Mouse (Mus musculus) intestine, postnatal 0 days (tissue): ENCODE data around the gene 4930558C23Rik. TPM values are rescaled to one million over a fixed set of nuclear protein-coding genes. Genes with fewer than 3 reads are reported as not detected.
"Not testable (repeated sequence)": the region's sequence is repeated elsewhere in the genome, so short reads cannot be mapped to it uniquely, and the experiment has no call there.

ENCODE experiments used
- ATAC-seq: fragments of 200-750 bp; cut with Nextera tagmentation; 2 replicates; pipeline ENCODE4 v1.8.0; 2017; ENCODE audit warnings: mild to moderate bottlenecking, moderate TSS enrichment, moderate library complexity
- H3K27ac ChIP-seq: fragments of 300-500 bp; sonication (generic); 2 replicates; pipeline ENCODE4 v1.5.1; 2014; ENCODE audit warnings: mild to moderate bottlenecking, low read depth, low read length, moderate library complexity
- H3K27me3 ChIP-seq: fragments of 300-500 bp; sonication (generic); replicated peaks from 2 replicates; pipeline ENCODE4 v1.6.1; 2014; ENCODE audit warnings: low read length, mixed read lengths; ENCODE audit not compliant: control insufficient read depth, insufficient read depth
- H3K36me3 ChIP-seq: fragments of 300-500 bp; sonication (generic); 2 replicates; pipeline ENCODE4 v1.6.1; 2014; ENCODE audit warnings: mild to moderate bottlenecking, moderate library complexity; ENCODE audit not compliant: control insufficient read depth, insufficient read depth
- H3K4me1 ChIP-seq: fragments of 300-500 bp; sonication (generic); replicated peaks from 2 replicates; pipeline ENCODE4 v1.6.1; 2014; ENCODE audit warnings: antibody characterized with exemption, low read length, mixed read lengths; ENCODE audit not compliant: control insufficient read depth, insufficient read depth
- H3K4me2 ChIP-seq: fragments of 300-500 bp; sonication (generic); replicated peaks from 2 replicates; pipeline ENCODE4 v1.6.1; 2014; ENCODE audit warnings: low read depth, mild to moderate bottlenecking, moderate library complexity
- H3K4me3 ChIP-seq: fragments of 300-500 bp; sonication (generic); 2 replicates; pipeline ENCODE4 v1.5.1; 2014; ENCODE audit warnings: low read depth, low read length
- H3K9ac ChIP-seq: fragments of 300-500 bp; sonication (generic); 2 replicates; pipeline ENCODE4 v1.6.1; 2014; ENCODE audit warnings: mild to moderate bottlenecking, low read depth, low read length
- H3K9me3 ChIP-seq: fragments of 300-500 bp; sonication (generic); 2 replicates; pipeline ENCODE4 v1.6.1; 2016; ENCODE audit warnings: mixed run types; ENCODE audit not compliant: control insufficient read depth
- CTCF ChIP-seq: sonication (generic); IDR thresholded peaks from 2 replicates; pipeline ENCODE4 v1.5.1; 2016; ENCODE audit warnings: low read depth, mild to moderate bottlenecking, control low read depth, antibody characterized with exemption, moderate library complexity
- WGBS: fragments of 180-500 bp; shearing (Covaris S2); extraction: QIAGEN DNeasy Blood & Tissue Kit; methylation state at CpG from one replicate; pipeline ENCODE4 v1.1.7; 2014; 5-methylcytosine and 5-hydroxymethylcytosine counted together
- polyA plus RNA-seq: library from polyadenylated mRNA; unstranded; fragments of >200 nt; fragmentation: Nextera tagmentation; extraction: Ambion mirVana; gene quantifications from 2 replicates; pipeline ENCODE4 v1.2.1, GENCODE M21; 2015

The 4930558C23Rik gene
- polyA plus RNA-seq, 1 experiment from 2014 or later, result not detected

GRCm38 (mm10) chr3:95438636-95439035, 36.0 kb upstream of the 4930558C23Rik start:
- 98% methylated on average over 4 of the region's 4 CpGs for WGBS
- not testable (repeated sequence) for H3K4me3 ChIP-seq, H3K9me3 ChIP-seq, ATAC-seq, H3K4me1 ChIP-seq, H3K27me3 ChIP-seq, H3K9ac ChIP-seq, H3K36me3 ChIP-seq, H3K27ac ChIP-seq, H3K4me2 ChIP-seq
- peak; percentile 3; the same call in 1 of the 2 replicates for TF ChIP-seq CTCF

GRCm38 (mm10) chr3:95435561-95435960, 32.9 kb upstream of the 4930558C23Rik start:
- Histone ChIP-seq H3K36me3 (peaks cover 6% of the 10 kb centered on the region), H3K4me2 (peak overlapping the region; percentile 66), H3K9ac (no peak overlapping the region), H3K4me1 (no peaks in the 10 kb centered on the region), H3K9me3 (no peaks in the 10 kb centered on the region), H3K27ac (no peak overlapping the region), H3K27me3 (no peaks in the 10 kb centered on the region), H3K4me3 (peak overlapping the region; percentile 90; the same call in 1 of the 2 replicates)
- 41% methylated on average over 1 of the region's 1 CpGs for WGBS
- no peak for ATAC-seq
- no peak for TF ChIP-seq CTCF

- Histone ChIP-seq H3K27ac (no peak overlapping the region), H3K4me2 (peak overlapping the region; percentile 66), H3K9me3 (no peaks in the 10 kb centered on the region), H3K27me3 (no peaks in the 10 kb centered on the region), H3K9ac (peak overlapping the region; percentile 92; the same call in 1 of the 2 replicates), H3K4me3 (peak overlapping the region; percentile 90), H3K36me3 (peaks cover 6% of the 10 kb centered on the region), H3K4me1 (no peaks in the 10 kb centered on the region)
- 1% methylated on average over 7 of the region's 7 CpGs for WGBS
- no peak for TF ChIP-seq CTCF
- no peak for ATAC-seq
Measured at GRCm38 (mm10) chr3:95434983-95435370, 32.3 kb upstream of the 4930558C23Rik start.

- Histone ChIP-seq H3K4me1 (no peaks in the 10 kb centered on the region), H3K9me3 (no peaks in the 10 kb centered on the region), H3K4me3 (peak within 1 kb of the TSS; percentile 90), H3K36me3 (peaks cover 6% of the 10 kb centered on the region), H3K4me2 (peak within 1 kb of the TSS; percentile 66), H3K9ac (peak within 1 kb of the TSS; percentile 92), H3K27ac (peak within 1 kb of the TSS; percentile 85), H3K27me3 (no peaks in the 10 kb centered on the region)
- WGBS, result under 1% methylated on average over 47 of the region's 47 CpGs
- peak; percentile 100 for ATAC-seq
- TF ChIP-seq CTCF, result 0 out of 2 replicates have a peak, but pooled peaks have one; percentile 6
Measured at GRCm38 (mm10) chr3:95434136-95434982, 31.7 kb upstream of the 4930558C23Rik start, which contains the start of gene Arnt. Gene Arnt, plus strand, starts transcription at chr3:95434388.

- no peaks in the 10 kb centered on the region; the same call in 1 of the 2 replicates for H3K36me3 ChIP-seq
- peak overlapping the region; percentile 85 for H3K27ac ChIP-seq
- no peaks in the 10 kb centered on the region for H3K9me3 ChIP-seq
- H3K4me2 ChIP-seq, result peak overlapping the region; percentile 66
- H3K27me3 ChIP-seq, result no peaks in the 10 kb centered on the region
- ATAC-seq, result no peak
- TF ChIP-seq CTCF, result no peak
- H3K4me1 ChIP-seq, result no peaks in the 10 kb centered on the region
- WGBS, result 64% methylated on average over 10 of the region's 10 CpGs
- peak overlapping the region; percentile 90 for H3K4me3 ChIP-seq
- peak overlapping the region; percentile 41 for H3K9ac ChIP-seq
Measured at GRCm38 (mm10) chr3:95433301-95433915, 30.8 kb upstream of the 4930558C23Rik start.

- H3K9ac ChIP-seq, ATAC-seq, H3K4me2 ChIP-seq, H3K4me1 ChIP-seq, H3K27ac ChIP-seq, H3K4me3 ChIP-seq, H3K36me3 ChIP-seq, H3K9me3 ChIP-seq, H3K27me3 ChIP-seq: not testable (repeated sequence)
- WGBS, result 76% methylated on average over 4 of the region's 11 CpGs
Measured at GRCm38 (mm10) chr3:95428423-95428822, 25.8 kb upstream of the 4930558C23Rik start.

GRCm38 (mm10) chr3:95427891-95428238, 25.2 kb upstream of the 4930558C23Rik start:
- WGBS, result 20% methylated on average over 12 of the region's 21 CpGs
- H3K27ac ChIP-seq, H3K9me3 ChIP-seq, H3K27me3 ChIP-seq, H3K36me3 ChIP-seq, H3K9ac ChIP-seq, H3K4me1 ChIP-seq: not testable (repeated sequence)
- H3K4me3 ChIP-seq, result peak overlapping the region; percentile 17; the same call in 1 of the 2 replicates
- peak overlapping the region; percentile 60 for H3K4me2 ChIP-seq
- 0 out of 2 replicates have a peak, but pooled peaks have one; percentile 19 for ATAC-seq

GRCm38 (mm10) chr3:95427117-95427890, 24.7 kb upstream of the 4930558C23Rik start:
- peak overlapping the region; percentile 60 for H3K4me2 ChIP-seq
- H3K36me3 ChIP-seq, H3K9ac ChIP-seq, H3K27me3 ChIP-seq, H3K9me3 ChIP-seq, H3K4me1 ChIP-seq, H3K27ac ChIP-seq: not testable (repeated sequence)
- WGBS, result 36% methylated on average over 7 of the region's 33 CpGs
- ATAC-seq, result peak; percentile 51; the same call in 1 of the 2 replicates
- H3K4me3 ChIP-seq, result peak overlapping the region; percentile 17; the same call in 1 of the 2 replicates
